Mouse (Mus musculus) testis, adult 2 months (tissue): Measurements from ENCODE around the gene Klhdc7a.

Experiments
- CTCF ChIP-seq: fragments of 200-500 bp; IDR thresholded peaks from 2 replicates; pipeline ENCODE4 v1.5.1; 2012; ENCODE audit warnings: low read depth, mild to moderate bottlenecking, inconsistent platforms, low read length, moderate library complexity; ENCODE audit not compliant: control insufficient read depth, insufficient read depth, insufficient replicate concordance
- POLR2A ChIP-seq: fragments of 200-500 bp; IDR thresholded peaks from 2 replicates; pipeline ENCODE4 v1.6.1; 2012; ENCODE audit warnings: low read depth, mild to moderate bottlenecking, inconsistent platforms, low read length, moderate library complexity; ENCODE audit not compliant: control insufficient read depth

- no peak for TF ChIP-seq CTCF
- TF ChIP-seq POLR2A, result no peak
Measured at GRCm38 (mm10) chr4:139950876-139951485, 16.8 kb downstream of the Klhdc7a start.
